Mouse (Mus musculus): Measurements from ENCODE around the gene Igfbp7.

DNA sequence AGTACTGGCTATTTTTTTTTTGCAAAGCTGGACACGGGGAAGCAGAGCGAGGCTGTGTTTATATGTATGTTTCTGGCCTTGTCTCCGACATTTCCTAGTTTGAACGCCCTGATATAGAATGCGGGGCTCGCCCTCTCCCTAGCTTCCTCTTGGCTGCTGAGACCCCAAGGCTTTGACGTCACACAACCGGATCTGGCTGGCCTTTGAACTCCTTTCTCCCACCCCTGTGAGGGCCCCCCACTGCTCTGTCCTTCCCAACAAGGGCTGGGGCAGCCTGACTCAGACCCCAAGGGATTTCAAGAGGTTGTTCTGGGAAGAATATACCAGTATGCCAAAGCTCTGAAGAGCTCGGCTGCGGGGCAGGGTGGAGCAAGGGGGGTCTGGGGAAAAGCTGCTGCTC, 49.5 kb downstream of the Igfbp7 start:
- TF ChIP-seq REST (IDR thresholded peaks at IDR 0.05; ENCODE audit: insufficient read depth, insufficient read length) (no peak), MAX (IDR thresholded peaks at IDR 0.05; ENCODE audit: low read depth) (no peak), USF1 (IDR thresholded peaks at IDR 0.05; ENCODE audit: low read depth) (no peak)
